Comparison of ENCODE assay signal across 19 mouse cellular contexts in genomic region chr3:157781071-157781470, GRCm38 (mm10).
DNase-seq lines count a peak whose midpoint lies in the region; ATAC-seq lines count a peak whose summit lies in the region.
"Had no signal": no experiment of that assay in that cellular context is flagged by ENCODE, and none has a peak within 500 bp of the region (broad histone marks: within the 10 kb centered on the region; RNA-seq: fewer than 3 reads in every experiment).

No protein-coding gene starts in this region.

- H3K36me3 ChIP-seq in lung, embryonic 15.5 days = no peaks in the 10 kb centered on the region
- H3K36me3 ChIP-seq in neural tube, embryonic 11.5 days (ENCODE audit: control insufficient read depth, insufficient read depth, low read length) = no peaks in the 10 kb centered on the region
- H3K36me3 ChIP-seq in neural tube, embryonic 15.5 days = no peaks in the 10 kb centered on the region
- no peaks in the 10 kb centered on the region for H3K36me3 ChIP-seq in stomach, embryonic 16.5 days (ENCODE audit: control insufficient read depth, insufficient read depth, low read length)
- H3K36me3 ChIP-seq: embryonic facial prominence, embryonic 10.5 days; embryonic facial prominence, embryonic 12.5 days; forebrain, embryonic 15.5 days had no signal

- H3K4me2 ChIP-seq in lung, embryonic 15.5 days = no peak overlapping the region
- H3K4me2 ChIP-seq in neural tube, embryonic 11.5 days (ENCODE audit: low read depth) = no peak overlapping the region
- H3K4me2 ChIP-seq in neural tube, embryonic 15.5 days = no peak overlapping the region
- no peak overlapping the region for H3K4me2 ChIP-seq in stomach, embryonic 16.5 days (ENCODE audit: low read depth, low read length)
- H3K4me2 ChIP-seq: embryonic facial prominence, embryonic 12.5 days; forebrain, embryonic 13.5 days; forebrain, embryonic 15.5 days had no signal

- H3K4me3 ChIP-seq in lung, embryonic 15.5 days = no peak overlapping the region
- no peak overlapping the region for H3K4me3 ChIP-seq in neural tube, embryonic 11.5 days (ENCODE audit: low read depth, low read length)
- no peak overlapping the region for H3K4me3 ChIP-seq in neural tube, embryonic 15.5 days (replicated peaks)
- H3K4me3 ChIP-seq in stomach, embryonic 16.5 days (replicated peaks; ENCODE audit: low read length) = no peak overlapping the region
- H3K4me3 ChIP-seq: embryonic facial prominence, embryonic 10.5 days; embryonic facial prominence, embryonic 12.5 days; forebrain, embryonic 13.5 days; forebrain, embryonic 15.5 days had no signal

- H3K9ac ChIP-seq in lung, embryonic 15.5 days = no peak overlapping the region
- no peak overlapping the region for H3K9ac ChIP-seq in neural tube, embryonic 11.5 days (ENCODE audit: low read length)
- no peak overlapping the region for H3K9ac ChIP-seq in neural tube, embryonic 15.5 days (replicated peaks)
- no peak overlapping the region for H3K9ac ChIP-seq in stomach, embryonic 16.5 days (ENCODE audit: low read length)
- H3K9ac ChIP-seq: embryonic facial prominence, embryonic 12.5 days; forebrain, embryonic 13.5 days; forebrain, embryonic 15.5 days had no signal

- WGBS in lung, embryonic 15.5 days = 19% methylated on average over 4 of the region's 4 CpGs
- 82% methylated on average over 4 of the region's 4 CpGs for WGBS in neural tube, embryonic 11.5 days
- 70% methylated on average over 4 of the region's 4 CpGs for WGBS in neural tube, embryonic 15.5 days
- WGBS in stomach, embryonic 16.5 days = 46% methylated on average over 4 of the region's 4 CpGs

- H3K9me3 ChIP-seq in lung, embryonic 15.5 days = no peaks in the 10 kb centered on the region
- no peaks in the 10 kb centered on the region for H3K9me3 ChIP-seq in neural tube, embryonic 11.5 days (ENCODE audit: control insufficient read depth, low read length)
- no peaks in the 10 kb centered on the region for H3K9me3 ChIP-seq in neural tube, embryonic 15.5 days (replicated peaks)
- no peaks in the 10 kb centered on the region for H3K9me3 ChIP-seq in stomach, embryonic 16.5 days (replicated peaks; ENCODE audit: control insufficient read depth, low read length)
- H3K9me3 ChIP-seq: embryonic facial prominence, embryonic 10.5 days; embryonic facial prominence, embryonic 12.5 days; forebrain, embryonic 13.5 days; forebrain, embryonic 15.5 days had no signal

- no peak overlapping the region for H3K27ac ChIP-seq in lung, embryonic 15.5 days
- no peak overlapping the region for H3K27ac ChIP-seq in neural tube, embryonic 11.5 days (ENCODE audit: low read depth, low read length)
- H3K27ac ChIP-seq in neural tube, embryonic 15.5 days (replicated peaks) = no peak overlapping the region
- no peak overlapping the region for H3K27ac ChIP-seq in stomach, embryonic 16.5 days (ENCODE audit: low read length)
- H3K27ac ChIP-seq: embryonic facial prominence, embryonic 10.5 days; embryonic facial prominence, embryonic 12.5 days; forebrain, embryonic 13.5 days; forebrain, embryonic 15.5 days had no signal

- DNase-seq in lung, postnatal 10 days = no peak
- DNase-seq in neural tube, embryonic 11.5 days (ENCODE audit: low spot score) = no peak
- peak; percentile 17 for DNase-seq in yolk sac, embryonic 10.5 days (ENCODE audit: low spot score)
- DNase-seq in adrenal gland, adult 18-20 months (ENCODE audit: low spot score in 2 of 2) = no peak
- DNase-seq: adrenal gland, adult 8-10 months; adrenal gland, postnatal 14 days; adrenal gland, postnatal 36 days; cerebellum, adult 11-12 months; cerebellum, adult 2 months; cerebellum, adult 9-10 months; cerebellum, postnatal 10 days; cerebellum, postnatal 25 days had no signal

- H3K27me3 ChIP-seq in lung, embryonic 15.5 days = no peaks in the 10 kb centered on the region
- H3K27me3 ChIP-seq in neural tube, embryonic 11.5 days (ENCODE audit: control insufficient read depth, insufficient read depth, low read length) = no peaks in the 10 kb centered on the region
- no peaks in the 10 kb centered on the region for H3K27me3 ChIP-seq in neural tube, embryonic 15.5 days (replicated peaks)
- no peaks in the 10 kb centered on the region for H3K27me3 ChIP-seq in stomach, embryonic 16.5 days (ENCODE audit: control insufficient read depth, insufficient read depth, low read length)
- H3K27me3 ChIP-seq: embryonic facial prominence, embryonic 12.5 days; forebrain, embryonic 13.5 days; forebrain, embryonic 15.5 days had no signal

- H3K4me1 ChIP-seq in lung, embryonic 15.5 days = peaks cover 2% of the 10 kb centered on the region; the same call in 1 of the 2 replicates
- H3K4me1 ChIP-seq in neural tube, embryonic 11.5 days (ENCODE audit: control insufficient read depth, insufficient read depth, low read length) = no peaks in the 10 kb centered on the region
- no peaks in the 10 kb centered on the region for H3K4me1 ChIP-seq in neural tube, embryonic 15.5 days
- H3K4me1 ChIP-seq in stomach, embryonic 16.5 days (ENCODE audit: control insufficient read depth, insufficient read depth, low read length) = no peaks in the 10 kb centered on the region
- H3K4me1 ChIP-seq: embryonic facial prominence, embryonic 10.5 days; embryonic facial prominence, embryonic 12.5 days; forebrain, embryonic 13.5 days; forebrain, embryonic 15.5 days had no signal

- ATAC-seq in lung, embryonic 15.5 days (ENCODE audit: borderline replicate concordance, extremely low read depth, low FRiP score, low TSS enrichment) = peak; percentile 89
- 0 out of 2 replicates have a peak, but pooled peaks have one; percentile 20 for ATAC-seq in neural tube, embryonic 11.5 days (ENCODE audit: insufficient read depth, low FRiP score, low TSS enrichment)
- no peak for ATAC-seq in neural tube, embryonic 15.5 days (ENCODE audit: low FRiP score)
- ATAC-seq in stomach, embryonic 16.5 days (ENCODE audit: insufficient read depth, low FRiP score) = peak; percentile 17; the same call in 1 of the 2 replicates
- ATAC-seq: forebrain, embryonic 13.5 days; forebrain, embryonic 15.5 days had no signal
